28 mouse cellular contexts compared by ENCODE assay signal in the genomic region with DNA sequence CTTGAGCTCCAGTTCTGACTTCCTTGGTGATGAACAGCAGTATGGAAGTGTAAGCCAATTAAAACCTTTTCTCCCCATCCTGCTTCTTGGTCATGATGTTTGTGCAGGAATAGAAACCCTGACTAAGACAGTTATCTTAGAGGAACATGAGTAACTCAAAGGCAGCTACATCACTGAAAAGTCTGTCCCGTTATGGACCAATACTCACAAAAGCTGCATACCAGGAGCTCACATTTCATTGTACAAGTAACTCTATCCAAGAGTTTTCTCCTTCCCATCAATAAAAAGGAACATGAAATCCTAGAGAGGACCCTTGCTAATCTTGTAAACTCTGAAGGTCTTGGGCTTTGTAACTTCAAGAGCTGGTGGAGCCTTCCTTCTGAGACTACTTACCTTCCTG.
"Had no signal": no experiment of that assay in that cellular context is flagged by ENCODE, and none has a peak within 500 bp of the region (broad histone marks: within the 10 kb centered on the region; RNA-seq: fewer than 3 reads in every experiment).

No protein-coding gene starts in this region.

- H3K36me3 ChIP-seq: embryonic facial prominence, embryonic 10.5 days; embryonic facial prominence, embryonic 12.5 days; embryonic facial prominence, embryonic 13.5 days; embryonic facial prominence, embryonic 15.5 days; forebrain, embryonic 10.5 days; forebrain, embryonic 12.5 days; forebrain, embryonic 15.5 days had no signal

- H3K4me3 ChIP-seq: embryonic facial prominence, embryonic 10.5 days; embryonic facial prominence, embryonic 12.5 days; embryonic facial prominence, embryonic 13.5 days; embryonic facial prominence, embryonic 15.5 days; erythroblast, embryonic 14.5 days; forebrain, embryonic 10.5 days; forebrain, embryonic 12.5 days; forebrain, embryonic 13.5 days; forebrain, embryonic 15.5 days; gastrocnemius, adult 2 months had no signal

- H3K9me3 ChIP-seq: embryonic facial prominence, embryonic 10.5 days; embryonic facial prominence, embryonic 12.5 days; embryonic facial prominence, embryonic 13.5 days; embryonic facial prominence, embryonic 15.5 days; forebrain, embryonic 10.5 days; forebrain, embryonic 12.5 days; forebrain, embryonic 13.5 days; forebrain, embryonic 15.5 days had no signal

- H3K4me1 ChIP-seq: embryonic facial prominence, embryonic 10.5 days; embryonic facial prominence, embryonic 12.5 days; embryonic facial prominence, embryonic 13.5 days; embryonic facial prominence, embryonic 15.5 days; forebrain, embryonic 10.5 days; forebrain, embryonic 12.5 days; forebrain, embryonic 13.5 days; forebrain, embryonic 15.5 days had no signal

- H3K4me2 ChIP-seq: embryonic facial prominence, embryonic 12.5 days; embryonic facial prominence, embryonic 13.5 days; embryonic facial prominence, embryonic 15.5 days; forebrain, embryonic 12.5 days; forebrain, embryonic 13.5 days; forebrain, embryonic 15.5 days had no signal

- H3K27me3 ChIP-seq: embryonic facial prominence, embryonic 12.5 days; embryonic facial prominence, embryonic 13.5 days; embryonic facial prominence, embryonic 15.5 days; forebrain, embryonic 12.5 days; forebrain, embryonic 13.5 days; forebrain, embryonic 15.5 days had no signal

- ATAC-seq: forebrain, embryonic 13.5 days; forebrain, embryonic 14.5 days; forebrain, embryonic 15.5 days; forebrain, embryonic 16.5 days; forebrain, postnatal 0 days had no signal

- H3K27ac ChIP-seq: embryonic facial prominence, embryonic 10.5 days; embryonic facial prominence, embryonic 12.5 days; embryonic facial prominence, embryonic 13.5 days; embryonic facial prominence, embryonic 15.5 days; forebrain, embryonic 10.5 days; forebrain, embryonic 12.5 days; forebrain, embryonic 13.5 days; forebrain, embryonic 15.5 days; gastrocnemius, adult 2 months had no signal

- DNase-seq: cerebellum, adult 18-20 months; cerebellum, adult 2 months; cerebellum, adult 8-10 months; cerebellum, adult 9-10 months; cerebellum, adult 9-11 months; cerebellum, postnatal 10 days; cerebellum, postnatal 14 days; cerebellum, postnatal 25 days; cerebellum, postnatal 36 days; embryo, embryonic 11 days; forebrain, postnatal 0 days; gastrocnemius, adult 2 months; gastrocnemius, postnatal 10 days; gastrocnemius, postnatal 14 days; gastrocnemius, postnatal 25 days; gastrocnemius, postnatal 36 days; heart, adult 11 months had no signal

- H3K9ac ChIP-seq: embryonic facial prominence, embryonic 12.5 days; embryonic facial prominence, embryonic 13.5 days; embryonic facial prominence, embryonic 15.5 days; forebrain, embryonic 12.5 days; forebrain, embryonic 13.5 days; forebrain, embryonic 15.5 days; forebrain, postnatal 0 days had no signal
